Mouse (Mus musculus) embryonic facial prominence, embryonic 14.5 days (tissue): ENCODE data around the gene Cep104. TPM values are rescaled to one million over a fixed set of nuclear protein-coding genes. Genes with fewer than 3 reads are reported as not detected.

Experiments
- polyA plus RNA-seq: library from polyadenylated mRNA; unstranded; fragments of >200 nt; fragmentation: Nextera tagmentation; extraction: Ambion mirVana; gene quantifications from 2 replicates; pipeline ENCODE4 v1.2.1, GENCODE M21; 2014

Gene Cep104
- polyA plus RNA-seq, 1 experiment from 2014 or later: 14.2 TPM

Other genes with a start within 250 kb of the Cep104 start
- gene A430005L14Rik, start 18.0 kb upstream of the Cep104 start, polyA plus RNA-seq: 68.8 and 70.8 TPM in 2 replicates
- 7.3 and 10.1 TPM in 2 replicates for gene Dffb, start 68 bp upstream of the Cep104 start, polyA plus RNA-seq
- 11.6 and 11.9 TPM in 2 replicates for gene Lrrc47, start 36.5 kb downstream of the Cep104 start, polyA plus RNA-seq
- gene Smim1, start 51.0 kb downstream of the Cep104 start, polyA plus RNA-seq: 34.3 TPM in 2 replicates
- 0.09 TPM in 1 of 2 replicates, not detected in the other for gene Ccdc27, start 67.5 kb downstream of the Cep104 start, polyA plus RNA-seq
- gene Trp73, start 165.0 kb downstream of the Cep104 start, polyA plus RNA-seq: 3.5 and 3.8 TPM in 2 replicates
- gene Wrap73, start 167.2 kb downstream of the Cep104 start, polyA plus RNA-seq: 36.8 and 43.2 TPM in 2 replicates
- 148 and 155 TPM in 2 replicates for gene Tprgl, start 185.5 kb downstream of the Cep104 start, polyA plus RNA-seq
- gene Megf6, start 195.5 kb downstream of the Cep104 start, polyA plus RNA-seq: 91.2 and 97.2 TPM in 2 replicates